8 mouse cellular contexts compared by ENCODE assay signal in genomic region chr11:52099771-52100219, GRCm38 (mm10). TPM values are rescaled to one million over a fixed set of nuclear protein-coding genes. Genes with fewer than 3 reads are reported as not detected.
DNase-seq lines count a peak whose midpoint lies in the region; ATAC-seq and TF ChIP-seq lines count a peak whose summit lies in the region.

No protein-coding gene starts in this region.

- DNase-seq in lung, postnatal 10 days = peak; percentile 14
- no peak for DNase-seq in gastrocnemius, postnatal 25 days
- no peak for DNase-seq in thymus, postnatal 25 days
- DNase-seq in embryo, embryonic 11 days = no peak

- H3K4me3 ChIP-seq in erythroblast, embryonic 14.5 days (replicated peaks) = peak overlapping the region; percentile 100
- H3K4me3 ChIP-seq in E14TG2a.4 (replicated peaks; ENCODE audit: low read length) = peak overlapping the region; percentile 98

- H3K9me3 ChIP-seq in erythroblast, embryonic 14.5 days (ENCODE audit: control insufficient read depth, low read length) = no peaks in the 10 kb centered on the region
- H3K9me3 ChIP-seq in E14TG2a.4 (ENCODE audit: low read length) = no peaks in the 10 kb centered on the region

- no peak for TF ChIP-seq CTCF in E14TG2a.4 (conservative IDR thresholded peaks at IDR 0.05; ENCODE audit: low read length)

- ATAC-seq in erythroblast, adult 5-6 weeks (replicated peaks; ENCODE audit: low FRiP score, poor library complexity, severe bottlenecking) = no peak; the same call in 1 of the 2 replicates
- 0 out of 2 replicates have a peak, but pooled peaks have one; percentile 16 for ATAC-seq in granulocyte monocyte progenitor cell, adult 5-6 weeks (replicated peaks; ENCODE audit: poor library complexity, severe bottlenecking)

- no peaks in the 10 kb centered on the region for H3K27me3 ChIP-seq in erythroblast, embryonic 14.5 days (ENCODE audit: control insufficient read depth)
- H3K27me3 ChIP-seq in E14TG2a.4 (ENCODE audit: insufficient read depth, low read length) = no peaks in the 10 kb centered on the region

- peaks cover 55% of the 10 kb centered on the region for H3K4me1 ChIP-seq in erythroblast, embryonic 14.5 days (ENCODE audit: control insufficient read depth)
- peaks cover 67% of the 10 kb centered on the region for H3K4me1 ChIP-seq in E14TG2a.4 (replicated peaks; ENCODE audit: low read depth, low read length)

- H3K36me3 ChIP-seq in erythroblast, embryonic 14.5 days (ENCODE audit: control insufficient read depth) = peaks cover 31% of the 10 kb centered on the region
- H3K36me3 ChIP-seq in E14TG2a.4 (ENCODE audit: insufficient read depth, low read length) = peaks cover 19% of the 10 kb centered on the region

RNA-seq across cellular contexts. Expression of gene Ppp2ca, which starts 1.3 kb away (rescaled TPM):
- polyA plus RNA-seq in erythroblast, embryonic 14.5 days (2012) = 0.82 and 1.1 TPM in 2 replicates
- 30.4 and 41.4 TPM in 2 replicates for total RNA-seq in erythroblast, adult 5-6 weeks (2015; ENCODE audit: low replicate concordance)
- 47.7 and 48.0 TPM in 2 replicates for total RNA-seq in erythroblast, adult 5-6 weeks (2017; ENCODE audit: low replicate concordance)
- 61.4 and 63.9 TPM in 2 replicates for total RNA-seq in granulocyte monocyte progenitor cell, adult 5-6 weeks (2014; fragmentation: Nextera tagmentation)
- total RNA-seq in granulocyte monocyte progenitor cell, adult 5-6 weeks (2017) = 96.3 and 105 TPM in 2 replicates
- total RNA-seq in gastrocnemius, postnatal 25 days (2021) = 10 to 100 TPM; 39.0 to 39.8 TPM

RNA-seq across cellular contexts. Expression of gene Olfr1373, which starts 45.5 kb away (rescaled TPM):
- polyA plus RNA-seq in erythroblast, embryonic 14.5 days (2012) = not detected in 2 replicates
- not detected in 2 replicates for total RNA-seq in erythroblast, adult 5-6 weeks (2015; ENCODE audit: low replicate concordance)
- not detected in 2 replicates for total RNA-seq in erythroblast, adult 5-6 weeks (2017; ENCODE audit: low replicate concordance)
- not detected in 2 replicates for total RNA-seq in granulocyte monocyte progenitor cell, adult 5-6 weeks (2014; fragmentation: Nextera tagmentation)
- total RNA-seq in granulocyte monocyte progenitor cell, adult 5-6 weeks (2017) = not detected in 2 replicates
- total RNA-seq in gastrocnemius, postnatal 25 days (2021) = not detected
